Mouse (Mus musculus): ENCODE results near the gene Grm8. TPM values are rescaled to one million over a fixed set of nuclear protein-coding genes. Genes with fewer than 3 reads are reported as not detected.

Gene Grm8
- total and polyA plus RNA-seq, 2 experiments = under 0.01 TPM; not detected in 1

DNA sequence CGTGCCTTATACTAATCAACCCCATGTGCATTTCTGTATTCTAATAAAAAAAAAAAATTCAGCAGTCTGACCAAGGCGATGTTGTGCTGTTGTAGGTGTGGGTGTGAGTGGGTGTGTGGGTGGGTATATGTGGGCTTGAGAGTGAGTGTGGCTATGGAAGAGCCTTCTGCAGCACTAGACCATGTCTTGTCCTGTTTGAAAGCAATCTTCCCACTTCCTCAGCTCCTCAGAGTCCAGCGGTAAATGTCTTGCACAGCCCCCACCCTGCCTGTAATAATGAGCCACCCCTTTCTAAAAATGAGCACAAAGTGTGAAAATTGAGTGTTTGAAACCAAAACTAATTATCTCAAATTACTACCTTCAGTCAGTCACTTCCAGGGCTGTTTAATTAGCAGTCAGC is 152.4 kb downstream of the Grm8 start:
- no peak overlapping the region for H3K9ac ChIP-seq (ENCODE audit: low read depth, low read length)
- TF ChIP-seq CTCF (IDR thresholded peaks at IDR 0.05; ENCODE audit: low read depth, low read length) (no peak), POLR2A (IDR thresholded peaks at IDR 0.05; ENCODE audit: extremely low read depth, insufficient read depth, low read length) (no peak)
- no peaks in the 10 kb centered on the region for H3K36me3 ChIP-seq (ENCODE audit: control insufficient read depth, insufficient read depth, low read length)
- H3K4me3 ChIP-seq (ENCODE audit: insufficient read depth, low read depth, low read length) = no peak overlapping the region
- H3K27me3 ChIP-seq (ENCODE audit: control insufficient read depth, insufficient read depth, low read length) = no peaks in the 10 kb centered on the region
- WGBS = 90% methylated on average over 3 of the region's 3 CpGs
- H3K27ac ChIP-seq (replicated peaks; ENCODE audit: insufficient read depth, low read depth, low read length) = no peak overlapping the region
- H3K79me2 ChIP-seq (ENCODE audit: control insufficient read depth, insufficient read depth, low read length) = no peaks in the 10 kb centered on the region
- DNase-seq (ENCODE audit: extremely low read depth, low read depth, low spot score) = no peak
- no peaks in the 10 kb centered on the region for H3K4me1 ChIP-seq (ENCODE audit: control insufficient read depth, insufficient read depth, low read length)

DNA sequence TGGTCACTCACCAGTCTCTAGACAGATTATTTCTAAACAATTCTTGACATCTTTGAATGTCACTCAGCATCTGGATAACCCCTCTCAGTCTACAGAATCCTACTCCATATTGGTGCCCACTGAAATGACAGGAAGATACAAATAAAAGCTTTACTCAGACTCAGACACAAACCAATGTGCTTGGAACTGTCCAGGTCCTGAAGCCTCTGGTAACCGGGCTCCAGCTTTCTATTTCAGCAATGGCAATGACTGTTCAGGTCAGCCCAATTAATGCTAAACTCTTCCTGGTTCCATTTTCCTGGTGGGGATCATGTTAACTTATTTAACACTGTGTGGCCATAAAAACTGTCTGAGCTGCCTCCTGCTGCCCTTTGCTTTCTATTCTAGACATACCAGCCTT is 153.0 kb downstream of the Grm8 start:
- H3K27me3 ChIP-seq (ENCODE audit: control insufficient read depth, insufficient read depth, low read length) = no peaks in the 10 kb centered on the region
- H3K4me1 ChIP-seq (ENCODE audit: control insufficient read depth, insufficient read depth, low read length) = no peaks in the 10 kb centered on the region
- no peak for DNase-seq (ENCODE audit: extremely low read depth, low read depth, low spot score)
- no peaks in the 10 kb centered on the region for H3K79me2 ChIP-seq (ENCODE audit: control insufficient read depth, insufficient read depth, low read length)
- no peaks in the 10 kb centered on the region for H3K36me3 ChIP-seq (ENCODE audit: control insufficient read depth, insufficient read depth, low read length)
- no peak overlapping the region for H3K27ac ChIP-seq (replicated peaks; ENCODE audit: insufficient read depth, low read depth, low read length)
- TF ChIP-seq CTCF (IDR thresholded peaks at IDR 0.05; ENCODE audit: low read depth, low read length) = no peak
- no peak for TF ChIP-seq POLR2A (IDR thresholded peaks at IDR 0.05; ENCODE audit: extremely low read depth, insufficient read depth, low read length)
- 26% methylated on average over 1 of the region's 1 CpGs for WGBS
- no peak overlapping the region for H3K9ac ChIP-seq (ENCODE audit: low read depth, low read length)
- H3K4me3 ChIP-seq (ENCODE audit: insufficient read depth, low read depth, low read length) = no peak overlapping the region

DNA sequence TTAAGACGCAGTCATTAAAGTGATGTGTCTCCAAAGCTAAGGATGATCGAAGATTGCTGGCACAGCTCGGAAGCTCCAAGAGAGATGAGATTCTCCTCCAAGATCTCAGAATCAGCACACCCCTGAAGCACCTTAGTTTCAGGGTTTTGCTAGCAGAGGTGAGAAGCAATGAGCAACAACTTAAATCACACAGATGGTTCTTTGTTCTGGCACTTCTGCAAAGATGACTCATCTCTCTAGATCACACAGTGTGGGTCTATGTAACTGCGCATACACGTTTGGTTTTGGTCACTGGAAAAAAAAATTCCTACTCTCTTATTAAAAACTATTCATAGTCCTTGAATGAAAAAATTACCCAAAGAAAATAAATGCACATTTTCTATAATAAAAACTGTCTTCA is 157.6 kb downstream of the Grm8 start:
- TF ChIP-seq CTCF (IDR thresholded peaks at IDR 0.05; ENCODE audit: low read depth, low read length) (no peak), POLR2A (IDR thresholded peaks at IDR 0.05; ENCODE audit: extremely low read depth, insufficient read depth, low read length) (no peak)
- 90% methylated on average over 5 of the region's 5 CpGs for whole genome bisulfite sequencing

DNA sequence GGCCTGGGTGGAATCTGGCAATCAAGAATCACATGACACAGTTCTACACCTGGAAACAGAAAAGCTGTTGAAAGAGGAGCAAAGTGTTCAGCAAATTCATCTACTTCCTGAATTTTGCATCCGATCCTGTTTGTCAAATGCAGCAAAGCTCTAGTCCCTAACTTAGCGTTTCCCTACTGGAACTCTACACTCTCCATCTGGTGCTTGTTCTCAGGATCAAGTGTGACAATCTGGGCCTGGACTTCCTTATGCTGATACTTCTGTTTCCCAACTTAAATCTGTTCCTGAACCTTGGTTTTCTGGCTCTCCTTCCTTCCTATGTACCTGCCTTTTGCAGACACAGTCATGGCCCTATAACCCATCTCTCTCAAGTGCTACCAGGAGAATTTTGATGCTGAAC is 166.1 kb downstream of the Grm8 start:
- H3K27me3 ChIP-seq (ENCODE audit: control insufficient read depth, insufficient read depth, low read length) = no peaks in the 10 kb centered on the region
- H3K9ac ChIP-seq (ENCODE audit: low read depth, low read length) = no peak overlapping the region
- no peaks in the 10 kb centered on the region for H3K79me2 ChIP-seq (ENCODE audit: control insufficient read depth, insufficient read depth, low read length)
- DNase-seq (ENCODE audit: extremely low read depth, low read depth, low spot score) = no peak
- no peak for TF ChIP-seq POLR2A (IDR thresholded peaks at IDR 0.05; ENCODE audit: extremely low read depth, insufficient read depth, low read length)
- TF ChIP-seq CTCF (IDR thresholded peaks at IDR 0.05; ENCODE audit: low read depth, low read length) = no peak
- H3K4me3 ChIP-seq (ENCODE audit: insufficient read depth, low read depth, low read length) = no peak overlapping the region
- no peak overlapping the region for H3K27ac ChIP-seq (replicated peaks; ENCODE audit: insufficient read depth, low read depth, low read length)
- no peaks in the 10 kb centered on the region for H3K4me1 ChIP-seq (ENCODE audit: control insufficient read depth, insufficient read depth, low read length)
- WGBS = 88% methylated on average over 2 of the region's 2 CpGs
- H3K36me3 ChIP-seq (ENCODE audit: control insufficient read depth, insufficient read depth, low read length) = no peaks in the 10 kb centered on the region

More for the DNA sequence above, 157.6 kb downstream of the Grm8 start:
- Histone ChIP-seq H3K9ac (ENCODE audit: low read depth, low read length) (no peak overlapping the region), H3K4me1 (ENCODE audit: control insufficient read depth, insufficient read depth, low read length) (no peaks in the 10 kb centered on the region), H3K36me3 (ENCODE audit: control insufficient read depth, insufficient read depth, low read length) (no peaks in the 10 kb centered on the region), H3K79me2 (ENCODE audit: control insufficient read depth, insufficient read depth, low read length) (no peaks in the 10 kb centered on the region), H3K27me3 (ENCODE audit: control insufficient read depth, insufficient read depth, low read length) (no peaks in the 10 kb centered on the region), H3K4me3 (ENCODE audit: insufficient read depth, low read depth, low read length) (no peak overlapping the region), H3K27ac (replicated peaks; ENCODE audit: insufficient read depth, low read depth, low read length) (no peak overlapping the region)
- no peak for DNase-seq (ENCODE audit: extremely low read depth, low read depth, low spot score)

DNA sequence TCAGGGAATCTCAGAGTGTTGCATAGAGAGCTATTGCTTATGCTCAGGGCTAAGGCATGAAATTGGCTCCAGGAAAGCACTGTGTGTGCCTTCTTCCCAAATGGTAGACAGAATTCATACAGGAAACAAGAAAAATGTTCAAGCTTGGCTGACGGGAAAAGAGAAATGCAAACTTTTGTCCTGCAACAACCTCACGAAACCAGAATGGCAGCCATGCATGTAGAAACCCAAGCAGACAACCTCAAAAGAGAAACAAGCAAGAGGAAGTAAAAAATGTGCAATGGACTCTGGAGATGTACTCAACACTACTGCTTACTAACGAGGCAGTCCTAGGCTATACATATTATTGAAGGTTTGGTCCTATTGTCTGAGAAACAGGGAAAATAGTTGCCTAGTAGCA is 167.9 kb downstream of the Grm8 start:
- H3K9ac ChIP-seq (ENCODE audit: low read depth, low read length) = no peak overlapping the region
- no peak for TF ChIP-seq CTCF (IDR thresholded peaks at IDR 0.05; ENCODE audit: low read depth, low read length)
- no peak for TF ChIP-seq POLR2A (IDR thresholded peaks at IDR 0.05; ENCODE audit: extremely low read depth, insufficient read depth, low read length)
- 88% methylated on average over 3 of the region's 3 CpGs for WGBS

DNA sequence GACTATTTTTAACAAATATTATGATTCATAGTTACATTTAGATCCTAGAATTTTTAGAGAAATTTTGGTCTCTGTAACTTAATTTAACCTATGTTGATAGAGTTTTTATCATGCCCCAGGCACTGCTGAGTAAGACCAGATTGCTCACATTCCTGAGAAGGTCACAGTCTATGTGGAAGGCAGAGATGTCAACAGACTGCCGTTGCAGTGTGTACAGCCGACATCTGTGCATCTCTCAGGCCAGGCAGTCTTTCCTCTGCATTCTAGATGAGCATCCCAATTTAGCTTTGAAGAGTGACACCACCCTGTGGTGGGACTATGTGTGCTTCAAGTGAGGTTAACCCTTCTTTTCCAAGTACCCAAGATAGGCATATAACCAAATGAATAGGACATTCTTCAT is 169.7 kb downstream of the Grm8 start:
- 34% methylated on average over 2 of the region's 2 CpGs for WGBS
- no peak overlapping the region for H3K27ac ChIP-seq (replicated peaks; ENCODE audit: insufficient read depth, low read depth, low read length)

More for the DNA sequence above, 167.9 kb downstream of the Grm8 start:
- DNase-seq (ENCODE audit: extremely low read depth, low read depth, low spot score) = no peak
- Histone ChIP-seq H3K4me3 (ENCODE audit: insufficient read depth, low read depth, low read length) (no peak overlapping the region), H3K79me2 (ENCODE audit: control insufficient read depth, insufficient read depth, low read length) (no peaks in the 10 kb centered on the region), H3K27me3 (ENCODE audit: control insufficient read depth, insufficient read depth, low read length) (no peaks in the 10 kb centered on the region), H3K4me1 (ENCODE audit: control insufficient read depth, insufficient read depth, low read length) (no peaks in the 10 kb centered on the region), H3K27ac (replicated peaks; ENCODE audit: insufficient read depth, low read depth, low read length) (no peak overlapping the region), H3K36me3 (ENCODE audit: control insufficient read depth, insufficient read depth, low read length) (no peaks in the 10 kb centered on the region)

More for the DNA sequence above, 169.7 kb downstream of the Grm8 start:
- no peaks in the 10 kb centered on the region for H3K79me2 ChIP-seq (ENCODE audit: control insufficient read depth, insufficient read depth, low read length)
- no peak overlapping the region for H3K4me3 ChIP-seq (ENCODE audit: insufficient read depth, low read depth, low read length)
- DNase-seq (ENCODE audit: extremely low read depth, low read depth, low spot score) = no peak
- no peak for TF ChIP-seq POLR2A (IDR thresholded peaks at IDR 0.05; ENCODE audit: extremely low read depth, insufficient read depth, low read length)
- no peak for TF ChIP-seq CTCF (IDR thresholded peaks at IDR 0.05; ENCODE audit: low read depth, low read length)
- H3K36me3 ChIP-seq (ENCODE audit: control insufficient read depth, insufficient read depth, low read length) = no peaks in the 10 kb centered on the region
- H3K4me1 ChIP-seq (ENCODE audit: control insufficient read depth, insufficient read depth, low read length) = no peaks in the 10 kb centered on the region
- H3K9ac ChIP-seq (ENCODE audit: low read depth, low read length) = no peak overlapping the region
- no peaks in the 10 kb centered on the region for H3K27me3 ChIP-seq (ENCODE audit: control insufficient read depth, insufficient read depth, low read length)

All from liver, adult 2 months (tissue).